Mouse (Mus musculus): ENCODE measurements around the gene Carm1.
A peak's percentile ranks its signal among the peaks of the same experiment; 100 is the strongest.
"Not testable (repeated sequence)": the region's sequence is repeated elsewhere in the genome, so short reads cannot be mapped to it uniquely, and the experiment has no call there.

Gene Carm1

GRCm38 (mm10) chr9:21578226-21578625 lies 31.5 kb downstream of the Carm1 start:
- DNase-seq (ENCODE audit: low spot score) = no peak

GRCm38 (mm10) chr9:21585401-21585800 lies 38.7 kb downstream of the Carm1 start:
- no peak for DNase-seq (ENCODE audit: low spot score)

- no peak for DNase-seq (ENCODE audit: low spot score)
Observed at GRCm38 (mm10) chr9:21587678-21588349, 41.1 kb downstream of the Carm1 start.

- no peak for DNase-seq (ENCODE audit: low spot score)
Observed at GRCm38 (mm10) chr9:21588350-21588749, 41.7 kb downstream of the Carm1 start.

GRCm38 (mm10) chr9:21589538-21589937 lies 42.8 kb downstream of the Carm1 start:
- DNase-seq (ENCODE audit: low spot score) = no peak

GRCm38 (mm10) chr9:21591127-21591830 lies 44.6 kb downstream of the Carm1 start:
- DNase-seq (ENCODE audit: low spot score) = no peak

- no peak for DNase-seq (ENCODE audit: low spot score)
Observed at GRCm38 (mm10) chr9:21591831-21592702, 45.4 kb downstream of the Carm1 start.

GRCm38 (mm10) chr9:21592703-21593121 lies 46.0 kb downstream of the Carm1 start, which contains the start of the genes Timm29 and Yipf2:
Gene Timm29 (plus strand): TSS chr9:21592722.
Gene Yipf2 (minus strand): TSS chr9:21592828.
- DNase-seq (ENCODE audit: low spot score) = peak; percentile 78

- DNase-seq (ENCODE audit: low spot score) = peak; percentile 21
Observed at GRCm38 (mm10) chr9:21593122-21593721, 46.5 kb downstream of the Carm1 start.

GRCm38 (mm10) chr9:21594350-21594749 lies 47.7 kb downstream of the Carm1 start:
- not testable (repeated sequence) for DNase-seq (ENCODE audit: low spot score)

GRCm38 (mm10) chr9:21594838-21595237 lies 48.1 kb downstream of the Carm1 start:
- no peak for DNase-seq (ENCODE audit: low spot score)

GRCm38 (mm10) chr9:21598198-21598597 lies 51.5 kb downstream of the Carm1 start:
- no peak for DNase-seq (ENCODE audit: low spot score)

- no peak for DNase-seq (ENCODE audit: low spot score)
Observed at GRCm38 (mm10) chr9:21600186-21600585, 53.5 kb downstream of the Carm1 start.

- no peak for DNase-seq (ENCODE audit: low spot score)
Observed at GRCm38 (mm10) chr9:21601073-21601472, 54.4 kb downstream of the Carm1 start.

- peak; percentile 57 for DNase-seq (ENCODE audit: low spot score)
Observed at GRCm38 (mm10) chr9:21601722-21602399, 55.2 kb downstream of the Carm1 start.

GRCm38 (mm10) chr9:21604119-21604518 lies 57.4 kb downstream of the Carm1 start:
- DNase-seq (ENCODE audit: low spot score) = no peak

GRCm38 (mm10) chr9:21605865-21606264 lies 59.2 kb downstream of the Carm1 start:
- DNase-seq (ENCODE audit: low spot score) = no peak

- DNase-seq (ENCODE audit: low spot score) = no peak
Observed at GRCm38 (mm10) chr9:21606648-21607047, 60.0 kb downstream of the Carm1 start.

GRCm38 (mm10) chr9:21609861-21610260 lies 63.2 kb downstream of the Carm1 start:
- no peak for DNase-seq (ENCODE audit: low spot score)

- DNase-seq (ENCODE audit: low spot score) = no peak
Observed at GRCm38 (mm10) chr9:21614864-21615616, 68.3 kb downstream of the Carm1 start.

Data from spleen, adult 12 weeks (tissue).